Mouse (Mus musculus) intestine, embryonic 16.5 days (tissue): ENCODE results near the gene Pak4. TPM values are rescaled to one million over a fixed set of nuclear protein-coding genes. Genes with fewer than 3 reads are reported as not detected.
A peak's percentile ranks its signal among the peaks of the same experiment; 100 is the strongest.
"Not testable (repeated sequence)": the region's sequence is repeated elsewhere in the genome, so short reads cannot be mapped to it uniquely, and the experiment has no call there.

Experiments used
- ATAC-seq: fragments of 200-750 bp; cut with Nextera tagmentation; 2 replicates; pipeline ENCODE4 v1.8.0; 2017; ENCODE audit warnings: moderate TSS enrichment, moderate library complexity
- H3K27ac ChIP-seq: fragments of 300-500 bp; sonication (generic); 2 replicates; pipeline ENCODE4 v1.5.1; 2014; ENCODE audit warnings: mild to moderate bottlenecking, low read length
- H3K27me3 ChIP-seq: fragments of 300-500 bp; sonication (generic); replicated peaks from 2 replicates; pipeline ENCODE4 v1.6.1; 2014; ENCODE audit warnings: low read length, control low read depth, mixed read lengths; ENCODE audit not compliant: control insufficient read depth, insufficient read depth
- H3K36me3 ChIP-seq: fragments of 300-500 bp; sonication (generic); 2 replicates; pipeline ENCODE4 v1.6.1; 2014; ENCODE audit warnings: low read length, control low read depth; ENCODE audit not compliant: control insufficient read depth, insufficient read depth
- H3K4me1 ChIP-seq: fragments of 300-500 bp; sonication (generic); 2 replicates; pipeline ENCODE4 v1.6.1; 2014; ENCODE audit warnings: low read length, control low read depth, mixed read lengths; ENCODE audit not compliant: control insufficient read depth, insufficient read depth
- H3K4me2 ChIP-seq: fragments of 300-500 bp; sonication (generic); 2 replicates; pipeline ENCODE4 v1.6.1; 2014; ENCODE audit warnings: low read depth, low read length, control low read depth
- H3K4me3 ChIP-seq: fragments of 300-500 bp; sonication (generic); 2 replicates; pipeline ENCODE4 v1.5.1; 2014; ENCODE audit warnings: mild to moderate bottlenecking, low read length
- H3K9ac ChIP-seq: fragments of 300-500 bp; sonication (generic); 2 replicates; pipeline ENCODE4 v1.6.1; 2014; ENCODE audit warnings: low read depth, low read length
- H3K9me3 ChIP-seq: fragments of 300-500 bp; sonication (generic); 2 replicates; pipeline ENCODE4 v1.6.1; 2016; ENCODE audit warnings: low read length, control low read depth; ENCODE audit not compliant: control insufficient read depth
- WGBS: fragments of 180-500 bp; shearing (Covaris S2); extraction: QIAGEN DNeasy Blood & Tissue Kit; methylation state at CpG from one replicate; pipeline ENCODE4 v1.1.7; 2014; 5-methylcytosine and 5-hydroxymethylcytosine counted together
- polyA plus RNA-seq: library from polyadenylated mRNA; unstranded; fragments of >200 nt; fragmentation: Nextera tagmentation; extraction: Ambion mirVana; gene quantifications from 2 replicates; pipeline ENCODE4 v1.2.1, GENCODE M21; 2015

The Pak4 gene
- polyA plus RNA-seq, 1 experiment from 2014 or later: 55.4 TPM

- no peaks in the 10 kb centered on the region for H3K9me3 ChIP-seq
- H3K4me1 ChIP-seq: peaks cover 5% of the 10 kb centered on the region; the same call in 1 of the 2 replicates
- H3K4me3 ChIP-seq: no peak overlapping the region
- H3K27me3 ChIP-seq: no peaks in the 10 kb centered on the region
- no peaks in the 10 kb centered on the region for H3K36me3 ChIP-seq
- 49% methylated on average over 9 of the region's 9 CpGs for WGBS
- ATAC-seq: peak; percentile 63
- no peak overlapping the region for H3K4me2 ChIP-seq
- H3K9ac ChIP-seq: no peak overlapping the region
- no peak overlapping the region; the same call in 1 of the 2 replicates for H3K27ac ChIP-seq
Measured at GRCm38 (mm10) chr7:28619098-28619715, 21.2 kb upstream of the Pak4 start.

- H3K4me3 ChIP-seq: no peak overlapping the region
- H3K27ac ChIP-seq: no peak overlapping the region
- H3K4me2 ChIP-seq: no peak overlapping the region
- no peaks in the 10 kb centered on the region for H3K36me3 ChIP-seq
- no peaks in the 10 kb centered on the region for H3K9me3 ChIP-seq
- H3K27me3 ChIP-seq: no peaks in the 10 kb centered on the region
- ATAC-seq: no peak
- 89% methylated on average over 8 of the region's 8 CpGs for WGBS
- no peaks in the 10 kb centered on the region for H3K4me1 ChIP-seq
- H3K9ac ChIP-seq: no peak overlapping the region
Measured at GRCm38 (mm10) chr7:28605951-28606350, 8.0 kb upstream of the Pak4 start.

GRCm38 (mm10) chr7:28603788-28604187 is 5.8 kb upstream of the Pak4 start:
- H3K9ac ChIP-seq, H3K4me3 ChIP-seq, H3K27me3 ChIP-seq, H3K27ac ChIP-seq, H3K4me2 ChIP-seq, H3K9me3 ChIP-seq, H3K4me1 ChIP-seq, H3K36me3 ChIP-seq, ATAC-seq: not testable (repeated sequence)
- 77% methylated on average over 2 of the region's 2 CpGs for WGBS

- Histone ChIP-seq H3K4me3 (no peak overlapping the region), H3K36me3 (no peaks in the 10 kb centered on the region), H3K9me3 (no peaks in the 10 kb centered on the region), H3K27me3 (no peaks in the 10 kb centered on the region), H3K27ac (no peak overlapping the region), H3K9ac (no peak overlapping the region), H3K4me1 (no peaks in the 10 kb centered on the region), H3K4me2 (no peak overlapping the region)
- 76% methylated on average over 5 of the region's 5 CpGs for WGBS
- ATAC-seq: no peak
Measured at GRCm38 (mm10) chr7:28603136-28603535, 5.2 kb upstream of the Pak4 start.

- Histone ChIP-seq H3K27me3 (no peaks in the 10 kb centered on the region), H3K36me3 (no peaks in the 10 kb centered on the region), H3K27ac (no peak overlapping the region), H3K4me3 (no peak overlapping the region), H3K9me3 (no peaks in the 10 kb centered on the region), H3K4me2 (no peak overlapping the region), H3K9ac (no peak overlapping the region), H3K4me1 (peaks cover 5% of the 10 kb centered on the region)
- WGBS: 17% methylated on average over 7 of the region's 7 CpGs
- ATAC-seq: no peak
Measured at GRCm38 (mm10) chr7:28601668-28602067, 3.7 kb upstream of the Pak4 start.

- Histone ChIP-seq H3K27ac (no peak overlapping the region), H3K9me3 (no peaks in the 10 kb centered on the region), H3K36me3 (no peaks in the 10 kb centered on the region), H3K27me3 (no peaks in the 10 kb centered on the region), H3K4me3 (no peak overlapping the region), H3K4me2 (no peak overlapping the region), H3K4me1 (peaks cover 12% of the 10 kb centered on the region), H3K9ac (no peak overlapping the region)
- ATAC-seq: no peak
- WGBS: 10% methylated on average over 11 of the region's 11 CpGs
Measured at GRCm38 (mm10) chr7:28601029-28601428, 3.0 kb upstream of the Pak4 start.

- H3K4me1 ChIP-seq: peaks cover 31% of the 10 kb centered on the region
- ATAC-seq: no peak
- H3K4me3 ChIP-seq: no peak overlapping the region
- H3K36me3 ChIP-seq: no peaks in the 10 kb centered on the region
- WGBS: 63% methylated on average over 2 of the region's 2 CpGs
- H3K9ac ChIP-seq: no peak overlapping the region
- H3K27ac ChIP-seq: no peak overlapping the region
- no peak overlapping the region for H3K4me2 ChIP-seq
- H3K27me3 ChIP-seq: no peaks in the 10 kb centered on the region
- H3K9me3 ChIP-seq: no peaks in the 10 kb centered on the region
Measured at GRCm38 (mm10) chr7:28598951-28599350, 966 bp upstream of the Pak4 start.

GRCm38 (mm10) chr7:28597277-28597570 is 761 bp downstream of the Pak4 start:
- Histone ChIP-seq H3K4me3 (peak overlapping the region; percentile 70), H3K27ac (peak overlapping the region; percentile 94), H3K36me3 (no peaks in the 10 kb centered on the region), H3K4me2 (peak overlapping the region; percentile 81), H3K9me3 (no peaks in the 10 kb centered on the region), H3K9ac (peak overlapping the region; percentile 85), H3K4me1 (peaks cover 48% of the 10 kb centered on the region), H3K27me3 (no peaks in the 10 kb centered on the region)
- no peak for ATAC-seq
- WGBS: 6% methylated on average over 9 of the region's 9 CpGs

GRCm38 (mm10) chr7:28596436-28597276 is 1.3 kb downstream of the Pak4 start:
- H3K4me1 ChIP-seq: peaks cover 54% of the 10 kb centered on the region

More at GRCm38 (mm10) chr7:28596436-28597276, 1.3 kb downstream of the Pak4 start:
- no peaks in the 10 kb centered on the region for H3K27me3 ChIP-seq
- peak overlapping the region; percentile 70 for H3K4me3 ChIP-seq
- WGBS: 23% methylated on average over 20 of the region's 20 CpGs
- H3K9ac ChIP-seq: peak overlapping the region; percentile 85
- peak; percentile 89 for ATAC-seq
- peak overlapping the region; percentile 81 for H3K4me2 ChIP-seq
- H3K27ac ChIP-seq: peak overlapping the region; percentile 94
- H3K9me3 ChIP-seq: no peaks in the 10 kb centered on the region
- no peaks in the 10 kb centered on the region for H3K36me3 ChIP-seq
